Mouse (Mus musculus) MEL (cell line): ENCODE results near the gene Drg1.

ENCODE experiments used
- CTCF ChIP-seq, 3 experiments: IDR thresholded peaks in 2 of 3; conservative IDR thresholded peaks in 1 of 3; 2 replicates each; pipeline ENCODE4 v1.5.1; 2011 to 2012; ENCODE audit warnings: low read length in 3 of 3, low read depth in 2 of 3, mild to moderate bottlenecking in 2 of 3, improper control_type of control experiment in 1 of 3, inconsistent platforms in 1 of 3, mixed read lengths in 1 of 3, moderate library complexity in 1 of 3; ENCODE audit not compliant: control insufficient read depth in 1 of 3, insufficient read depth in 1 of 3, poor library complexity in 1 of 3, severe bottlenecking in 1 of 3
- E2F4 ChIP-seq: IDR thresholded peaks from 2 replicates; pipeline ENCODE4 v1.6.1; 2011; ENCODE audit warnings: low read depth, low read length, improper control_type of control experiment, borderline replicate concordance
- POLR2A ChIP-seq, 2 experiments: IDR thresholded peaks; 2 replicates each; pipeline ENCODE4 v1.6.1; 2011 to 2012; ENCODE audit warnings: low read length in 2 of 2, mild to moderate bottlenecking in 2 of 2, control low read depth in 1 of 2, improper control_type of control experiment in 1 of 2, low read depth in 1 of 2, moderate library complexity in 1 of 2; ENCODE audit not compliant: control insufficient read depth in 1 of 2, insufficient read depth in 1 of 2, poor library complexity in 1 of 2
- RAD21 ChIP-seq: IDR thresholded peaks from 2 replicates; pipeline ENCODE4 v1.6.1; 2011; ENCODE audit warnings: mild to moderate bottlenecking, low read depth, low read length, improper control_type of control experiment
- ZNF384 ChIP-seq: IDR thresholded peaks from 2 replicates; pipeline ENCODE4 v1.6.1; 2012; ENCODE audit warnings: low read depth, mild to moderate bottlenecking, inconsistent platforms, low read length, improper control_type of control experiment

DNA sequence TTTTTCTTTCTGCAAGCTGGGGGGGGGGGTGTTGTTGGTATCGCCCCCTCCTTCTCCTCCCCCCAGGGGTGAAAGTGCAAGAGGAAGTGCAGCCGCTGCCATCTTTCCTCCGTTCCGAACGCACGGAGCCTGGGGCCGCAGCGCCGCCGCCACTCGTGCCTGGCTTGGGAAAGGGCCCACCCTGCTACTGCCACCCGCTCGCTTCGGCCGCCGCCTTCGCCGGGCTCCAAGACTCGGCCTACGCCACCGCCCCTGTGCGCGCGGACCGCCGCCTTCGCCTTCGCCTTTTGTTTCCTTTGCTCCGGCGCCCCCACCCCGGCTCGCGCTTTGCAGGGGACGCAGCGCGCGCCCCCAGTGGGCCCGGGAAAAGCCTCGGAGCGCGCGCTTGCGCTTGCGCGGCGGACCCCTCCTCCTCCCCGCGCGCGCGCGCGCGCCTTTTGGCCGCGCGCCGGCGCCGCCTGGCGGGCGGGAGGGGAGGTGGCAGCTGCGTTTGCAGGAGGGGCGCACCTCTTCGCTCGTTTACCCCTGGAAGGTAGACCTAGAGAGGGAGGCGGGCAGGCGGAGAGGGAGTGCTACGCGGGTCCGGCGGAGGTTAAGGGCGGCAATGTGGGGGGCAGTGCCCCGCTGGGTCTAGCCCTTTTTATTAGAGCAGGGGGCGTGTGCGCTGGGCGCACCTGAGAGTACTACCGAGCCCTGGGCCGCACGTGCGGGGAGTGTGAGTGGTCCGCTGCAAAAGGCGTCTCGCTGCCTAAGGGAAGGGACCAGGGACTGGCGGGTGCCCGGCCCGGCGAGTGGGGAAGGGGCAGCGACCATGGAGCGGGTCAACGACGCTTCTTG lies 23.8 kb upstream of the Drg1 start:
- peak; percentile 79 to 85 for TF ChIP-seq POLR2A (IDR thresholded peaks at IDR 0.05; ENCODE audit: control insufficient read depth in 1 of 2, insufficient read depth in 1 of 2, low read depth in 1 of 2, low read length in 2 of 2, poor library complexity in 1 of 2)
- TF ChIP-seq CTCF (IDR thresholded peaks at IDR 0.05 in 2 of 3, conservative IDR thresholded peaks at IDR 0.05 in 1 of 3; ENCODE audit: control insufficient read depth in 1 of 3, insufficient read depth in 1 of 3, low read depth in 2 of 3, low read length in 3 of 3, poor library complexity in 1 of 3, severe bottlenecking in 1 of 3) = peak; percentile 66 to 94 (median 86); a peak in 5 of 6 replicates
- peak; percentile 84 for TF ChIP-seq ZNF384
- peak; percentile 85; the same call in 1 of the 2 replicates for TF ChIP-seq E2F4
- TF ChIP-seq RAD21 = peak; percentile 14
